Mouse (Mus musculus) thymus, postnatal 0 days (tissue): ENCODE measurements around the gene Slc16a11. TPM values are rescaled to one million over a fixed set of nuclear protein-coding genes. Genes with fewer than 3 reads are reported as not detected.

Experiments used
- DNase-seq: peaks from one replicate; pipeline ENCODE4 v3.0.0-alpha.2; 2015; ENCODE audit warnings: low spot score
- microRNA counts: library from miRNA; unstranded; fragments of <30 nt; microRNA quantifications from one replicate; lab custom pipeline; 2015
- microRNA-seq: library from miRNA; unstranded; fragments of <30 nt; microRNA quantifications from one replicate; pipeline ENCODE4, GENCODE M21; 2016; ENCODE audit warnings: borderline number of aligned reads
- polyA plus RNA-seq: library from polyadenylated mRNA; unstranded; fragments of >200 nt; fragmentation: Nextera tagmentation; extraction: Ambion mirVana; gene quantifications from 2 replicates; pipeline ENCODE4 v1.2.1, GENCODE M21; 2015

Slc16a11 gene
- polyA plus RNA-seq, 1 experiment from 2014 or later = 1.9 TPM

DNA sequence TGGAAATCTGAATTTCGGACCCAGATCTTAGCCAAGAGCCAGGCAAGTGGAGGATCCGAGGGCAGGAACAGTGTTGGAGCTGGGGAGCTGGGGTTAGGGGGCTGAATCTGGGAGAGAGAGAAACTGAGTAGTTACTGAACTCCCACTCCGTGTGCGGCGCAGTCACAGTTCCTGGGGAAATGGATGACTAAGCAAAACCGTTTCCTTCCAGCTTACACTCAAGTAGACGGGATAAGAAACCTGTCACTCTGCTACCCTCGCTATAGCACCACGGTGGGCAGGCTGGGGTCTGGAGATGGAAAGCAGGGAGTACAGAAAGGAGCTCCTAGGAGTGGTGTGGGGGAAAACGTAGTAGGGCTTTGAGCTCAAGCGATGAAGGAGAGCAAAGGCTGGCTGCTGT lies 37.6 kb downstream of the Slc16a11 start:
- no peak for DNase-seq

DNA sequence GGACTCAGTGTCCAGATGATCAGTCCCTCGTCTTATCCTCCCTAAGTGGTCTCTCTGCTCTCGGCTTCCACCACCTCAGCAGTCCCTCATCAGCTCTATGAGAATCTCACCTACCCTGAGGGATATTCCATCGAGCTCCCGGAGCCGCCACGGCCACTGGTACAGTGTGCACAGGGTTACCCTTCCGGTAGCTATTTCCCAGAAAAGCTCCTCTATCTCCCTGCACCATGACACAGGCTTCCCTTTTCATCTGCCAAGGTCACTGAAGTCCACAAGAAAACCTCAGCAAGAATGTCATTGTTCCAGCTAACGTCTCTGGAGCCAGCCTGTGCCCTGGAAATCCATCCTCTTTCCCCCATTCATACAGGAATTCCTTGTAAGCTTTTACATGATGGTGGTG lies 39.3 kb downstream of the Slc16a11 start:
- peak; percentile 0 for DNase-seq

DNA sequence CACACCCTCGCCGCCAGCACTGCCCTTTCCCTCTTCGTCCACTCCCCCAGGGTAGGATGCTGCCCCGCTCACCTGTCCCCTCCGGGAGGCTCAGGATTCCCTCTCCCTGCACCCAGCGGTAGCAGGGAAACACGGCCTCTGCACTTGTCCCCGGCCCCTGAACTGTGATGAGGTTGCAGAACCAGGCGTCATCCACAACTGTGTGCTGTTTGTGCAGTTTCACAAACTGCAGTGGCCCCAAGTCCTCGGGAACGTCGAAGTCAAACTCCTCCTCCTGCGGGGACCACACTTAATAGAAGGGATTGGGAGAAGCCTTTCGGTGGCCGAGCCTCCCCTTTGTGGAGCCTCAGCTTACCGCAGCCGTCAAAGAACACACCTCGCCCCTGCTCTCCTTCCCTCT lies 41.8 kb downstream of the Slc16a11 start:
- DNase-seq = no peak

DNA sequence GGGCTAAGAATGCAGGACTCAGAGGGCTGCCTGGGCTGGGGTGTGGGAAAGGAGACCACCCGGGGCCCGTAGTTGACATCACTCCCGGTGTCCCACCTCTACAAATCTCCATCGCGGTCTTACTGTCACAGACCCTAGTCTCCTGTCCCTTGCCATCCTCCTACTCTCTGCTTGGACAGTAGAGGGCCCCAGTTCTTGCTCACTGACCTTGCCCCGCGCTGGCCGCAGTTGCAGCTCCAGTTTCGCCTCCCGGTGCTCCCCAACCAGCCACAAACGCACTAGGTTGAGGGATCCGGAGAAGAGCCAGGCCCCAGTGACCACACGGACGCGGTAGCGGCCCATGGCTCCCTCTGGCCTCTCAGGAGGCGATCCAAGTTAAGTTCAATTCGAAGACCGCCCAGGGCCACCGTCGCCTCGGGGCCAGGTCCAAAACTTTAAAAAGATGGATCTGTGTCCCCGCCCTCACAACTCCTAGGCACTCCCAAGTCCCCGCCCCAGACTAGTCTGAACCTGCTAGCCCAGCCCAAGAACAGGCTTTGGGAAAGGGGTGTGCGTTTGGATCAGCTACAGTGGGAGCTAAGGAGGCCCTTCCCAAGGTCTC lies 42.5 kb downstream of the Slc16a11 start, which contains the start of gene Alox12:
Gene Alox12 (minus strand): TSS at position 423 of the 601 bp plus-strand sequence.
- DNase-seq = no peak

DNA sequence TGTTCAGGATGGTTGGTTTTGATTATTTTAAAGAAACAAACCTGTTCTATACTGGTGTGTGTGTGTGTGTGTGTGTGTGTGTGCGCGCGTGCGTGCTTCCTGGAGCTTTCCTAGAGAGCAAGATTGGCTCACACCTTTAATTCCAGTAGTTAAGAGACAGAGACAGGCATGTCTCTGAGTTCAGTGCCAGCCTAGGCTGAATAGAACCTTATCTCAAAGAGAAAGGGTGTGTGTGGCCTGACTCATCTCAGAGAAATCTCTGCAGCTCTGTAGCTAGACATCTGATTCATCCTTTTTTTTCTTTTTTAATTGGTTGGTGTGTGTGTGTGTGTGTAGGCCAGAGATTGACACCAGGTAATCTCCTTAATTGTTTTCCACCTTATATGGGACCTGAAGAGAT lies 46.5 kb downstream of the Slc16a11 start:
- no peak for DNase-seq

DNA sequence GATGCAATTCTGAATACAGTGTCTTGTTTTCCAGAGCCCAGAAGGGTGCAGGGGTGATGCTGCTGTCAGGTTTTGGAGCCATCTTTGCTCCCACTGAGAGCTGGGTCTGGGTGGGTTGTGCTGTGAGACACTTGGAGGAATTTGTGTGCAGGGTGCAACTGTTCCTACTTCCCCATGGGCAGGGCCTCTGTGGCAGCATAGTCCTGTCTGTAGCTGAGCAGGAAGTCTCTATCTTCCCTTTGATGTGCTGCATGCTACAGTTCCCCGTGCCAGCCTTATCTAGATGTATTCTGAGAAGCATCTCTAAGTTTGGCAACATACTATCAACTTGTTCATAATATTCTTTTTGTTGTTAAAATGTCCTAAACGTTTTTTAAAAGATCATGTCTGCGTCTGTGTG lies 52.7 kb downstream of the Slc16a11 start:
- DNase-seq = peak; percentile 79

DNA sequence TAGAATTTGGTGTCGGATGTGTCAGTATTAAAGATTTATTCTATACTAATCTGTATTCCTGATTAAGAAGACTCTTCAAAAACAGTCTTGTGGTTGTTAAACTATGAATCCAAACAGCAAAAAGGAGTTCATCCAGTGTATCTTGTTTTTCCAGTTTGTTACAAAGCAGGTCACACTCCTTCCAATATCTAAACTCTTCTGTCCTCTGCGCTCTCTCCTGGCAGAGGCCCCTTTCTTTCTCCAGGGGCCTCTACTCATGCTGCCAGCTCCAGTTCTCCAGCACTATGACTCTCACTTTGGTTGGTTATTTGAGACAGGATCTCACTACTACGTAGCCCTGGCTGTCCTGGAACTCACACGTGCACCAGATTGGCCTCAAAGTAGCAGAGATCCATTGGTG lies 53.3 kb downstream of the Slc16a11 start:
- no peak for DNase-seq

MicroRNAs encoded within 50 kb of the gene (microRNA counts, 519-probe panel; counts per million panel counts)
- 473 counts per million, percentile 71 among the panel's probes with 10 or more counts for microRNA mmu-miR-195 (lab: Ali Mortazavi, UCI)
- 473 counts per million, percentile 71 among the panel's probes with 10 or more counts for microRNA mmu-miR-497 (lab: Ali Mortazavi, UCI)

Small RNA genes within 50 kb of the gene (microRNA-seq; reads per million reads assigned to microRNA genes)
- 417 reads per million, percentile 61 among the genes with 10 or more reads in this experiment for gene Mir195a
- gene Mir497 = not detected
- gene Mir497b = not detected

Other genes with a start within 250 kb of the Slc16a11 start
- gene Cldn7, start 248.0 kb upstream of the Slc16a11 start, polyA plus RNA-seq = 14.4 and 14.8 TPM in 2 replicates
- gene Ctdnep1, start 231.6 kb upstream of the Slc16a11 start, polyA plus RNA-seq = 24.1 and 25.6 TPM in 2 replicates
- gene Elp5, start 230.2 kb upstream of the Slc16a11 start, polyA plus RNA-seq = 92.6 and 98.6 TPM in 2 replicates
- 400 and 425 TPM in 2 replicates for gene Gabarap, start 221.6 kb upstream of the Slc16a11 start, polyA plus RNA-seq
- 52.2 and 61.3 TPM in 2 replicates for gene Phf23, start 217.0 kb upstream of the Slc16a11 start, polyA plus RNA-seq
- 20.6 and 21.0 TPM in 2 replicates for gene Dvl2, start 212.2 kb upstream of the Slc16a11 start, polyA plus RNA-seq
- gene Acadvl, start 197.3 kb upstream of the Slc16a11 start, polyA plus RNA-seq = 105 and 107 TPM in 2 replicates
- 3.8 and 6.6 TPM in 2 replicates for gene Dlg4, start 195.8 kb upstream of the Slc16a11 start, polyA plus RNA-seq
- 0.31 and 0.49 TPM in 2 replicates for gene Asgr1, start 158.7 kb upstream of the Slc16a11 start, polyA plus RNA-seq
- 0.26 and 0.42 TPM in 2 replicates for gene Asgr2, start 120.1 kb upstream of the Slc16a11 start, polyA plus RNA-seq
- 5.3 and 6.0 TPM in 2 replicates for gene Mgl2, start 82.4 kb upstream of the Slc16a11 start, polyA plus RNA-seq
- gene Clec10a, start 56.6 kb upstream of the Slc16a11 start, polyA plus RNA-seq = 3.6 and 3.7 TPM in 2 replicates
- gene Slc16a13, start 8.3 kb downstream of the Slc16a11 start, polyA plus RNA-seq = 2.3 and 2.4 TPM in 2 replicates
- gene Bcl6b, start 17.0 kb downstream of the Slc16a11 start, polyA plus RNA-seq = 1.9 and 2.2 TPM in 2 replicates
- 174 and 191 TPM in 2 replicates for gene 0610010K14Rik, start 25.2 kb downstream of the Slc16a11 start, polyA plus RNA-seq
- gene Gm21988, start 27.1 kb downstream of the Slc16a11 start, polyA plus RNA-seq = 13.0 and 13.9 TPM in 2 replicates
- 355 and 365 TPM in 2 replicates for gene Rnasek, start 27.1 kb downstream of the Slc16a11 start, polyA plus RNA-seq
- gene Alox12, start 42.6 kb downstream of the Slc16a11 start, polyA plus RNA-seq = 0.54 and 0.61 TPM in 2 replicates
- gene Alox12e, start 109.9 kb downstream of the Slc16a11 start, polyA plus RNA-seq = 30.8 and 37.8 TPM in 2 replicates
- gene Alox15, start 139.3 kb downstream of the Slc16a11 start, polyA plus RNA-seq = 5.2 and 5.9 TPM in 2 replicates
- gene Pelp1, start 197.3 kb downstream of the Slc16a11 start, polyA plus RNA-seq = 17.0 and 18.4 TPM in 2 replicates
- 38.8 and 38.9 TPM in 2 replicates for gene Arrb2, start 219.9 kb downstream of the Slc16a11 start, polyA plus RNA-seq
- gene Med11, start 239.2 kb downstream of the Slc16a11 start, polyA plus RNA-seq = 47.5 and 47.6 TPM in 2 replicates
- gene Zmynd15, start 246.7 kb downstream of the Slc16a11 start, polyA plus RNA-seq = 4.8 and 5.1 TPM in 2 replicates
- 34.2 and 35.1 TPM in 2 replicates for gene Cxcl16, start 247.2 kb downstream of the Slc16a11 start, polyA plus RNA-seq